Mouse (Mus musculus) heart, postnatal 0 days (tissue): Measurements from ENCODE around the gene Unc119b.

Source experiments
- CTCF ChIP-seq: IDR thresholded peaks from 2 replicates; pipeline ENCODE4 v1.5.1; 2016; ENCODE audit warnings: antibody characterized with exemption, control low read depth, low read depth
- EP300 ChIP-seq: IDR thresholded peaks from 2 replicates; pipeline ENCODE4 v1.6.1; 2016; ENCODE audit warnings: antibody characterized with exemption, low read depth

DNA sequence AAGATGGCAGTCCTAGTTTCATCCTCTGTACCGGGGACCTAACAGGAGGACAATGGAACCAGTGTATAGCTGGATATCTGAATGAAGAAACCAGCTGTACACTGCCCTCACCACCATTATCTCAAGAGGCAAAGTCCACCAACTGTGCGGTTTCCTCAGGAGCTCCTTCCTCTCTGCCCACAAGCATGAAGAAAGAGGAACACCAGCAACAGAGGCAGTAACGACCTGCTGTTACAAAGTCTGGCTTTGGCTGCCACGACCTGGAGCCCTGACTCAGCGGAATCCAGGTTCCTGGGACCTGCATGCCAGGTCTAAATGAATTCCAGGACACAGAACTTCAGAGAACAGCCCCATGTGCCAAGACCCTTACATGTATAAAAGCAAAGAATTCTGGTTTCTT, 21.1 kb upstream of the Unc119b start:
- TF ChIP-seq CTCF (no peak), EP300 (no peak)
